Mouse (Mus musculus) E14TG2a.4 (cell line): ENCODE results near the gene Srxn1.

Source experiments
- H3K27me3 ChIP-seq: 2 replicates; pipeline ENCODE4 v1.6.1; 2014; ENCODE audit warnings: low read length, control low read depth; ENCODE audit not compliant: insufficient read depth
- H3K36me3 ChIP-seq: 2 replicates; pipeline ENCODE4 v1.6.1; 2014; ENCODE audit warnings: low read length, control low read depth; ENCODE audit not compliant: insufficient read depth
- H3K4me1 ChIP-seq: replicated peaks from 2 replicates; pipeline ENCODE4 v1.6.1; 2014; ENCODE audit warnings: low read depth, low read length, control low read depth
- H3K4me3 ChIP-seq: replicated peaks from 2 replicates; pipeline ENCODE4 v1.5.1; 2014; ENCODE audit warnings: mild to moderate bottlenecking, low read length
- H3K9me3 ChIP-seq: 2 replicates; pipeline ENCODE4 v1.6.1; 2014; ENCODE audit warnings: low read length, control low read depth
- CTCF ChIP-seq: conservative IDR thresholded peaks from 2 replicates; pipeline ENCODE4 v1.5.1; 2014; ENCODE audit warnings: low read length
- NANOG ChIP-seq: IDR thresholded peaks from 2 replicates; pipeline ENCODE4 v1.6.1; 2014; ENCODE audit warnings: borderline replicate concordance, low read length, mixed read lengths
- POU5F1 ChIP-seq: IDR thresholded peaks from 2 replicates; pipeline ENCODE4 v1.6.1; 2014; ENCODE audit warnings: low read length, borderline replicate concordance

The Srxn1 gene

DNA sequence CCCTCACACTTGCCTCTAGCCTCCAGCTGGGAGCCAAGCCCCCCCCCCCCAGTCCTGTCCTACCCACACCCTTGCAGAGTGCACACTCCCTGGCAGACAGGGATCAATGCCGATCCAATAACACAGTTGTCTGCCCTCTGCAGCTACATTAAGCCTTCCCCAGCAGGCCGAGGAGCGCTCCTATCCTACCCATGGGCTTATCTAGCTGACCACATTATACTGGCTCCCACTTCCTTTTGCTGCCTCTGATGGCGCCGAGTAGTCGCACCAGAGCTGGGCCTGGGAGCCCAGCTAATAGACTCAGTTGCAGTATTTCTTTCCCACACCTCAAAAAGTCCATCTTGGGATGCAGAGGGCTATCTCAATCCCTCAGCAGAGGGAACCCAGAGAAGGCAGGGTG lies 19.9 kb upstream of the Srxn1 start:
- Histone ChIP-seq H3K4me3 (no peak overlapping the region), H3K27me3 (peaks cover 55% of the 10 kb centered on the region), H3K9me3 (no peaks in the 10 kb centered on the region), H3K4me1 (peaks cover 47% of the 10 kb centered on the region), H3K36me3 (peaks cover 5% of the 10 kb centered on the region; the same call in 1 of the 2 replicates)
- TF ChIP-seq POU5F1 (no peak), CTCF (no peak), NANOG (no peak)

DNA sequence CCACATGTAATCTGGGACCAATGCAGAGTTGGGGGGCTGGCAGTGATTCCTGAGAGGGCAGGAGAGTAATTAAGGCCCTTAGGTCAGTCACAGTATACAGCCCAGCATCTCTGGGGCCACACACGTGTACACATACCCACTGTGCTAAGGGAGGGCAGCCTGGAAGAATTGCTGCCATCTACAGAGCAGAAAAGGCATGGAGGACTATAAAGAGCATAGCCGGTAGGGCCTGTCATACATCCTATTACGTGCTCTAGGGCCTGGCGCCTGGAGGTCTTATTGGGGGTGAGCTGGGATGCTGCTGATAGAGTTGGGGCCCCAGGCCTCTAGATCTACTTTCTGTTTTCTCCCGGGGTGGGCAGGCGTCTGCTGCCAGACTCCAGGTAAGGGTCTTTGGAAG lies 18.9 kb upstream of the Srxn1 start:
- Histone ChIP-seq H3K9me3 (no peaks in the 10 kb centered on the region), H3K4me1 (peaks cover 49% of the 10 kb centered on the region), H3K36me3 (peaks cover 12% of the 10 kb centered on the region; the same call in 1 of the 2 replicates), H3K4me3 (no peak overlapping the region), H3K27me3 (peaks cover 45% of the 10 kb centered on the region)
- no peak for TF ChIP-seq CTCF
- no peak for TF ChIP-seq POU5F1
- TF ChIP-seq NANOG: no peak

- no peak overlapping the region for H3K4me3 ChIP-seq
- no peak for TF ChIP-seq CTCF
- no peak for TF ChIP-seq NANOG
- no peak for TF ChIP-seq POU5F1
- H3K27me3 ChIP-seq: peaks cover 41% of the 10 kb centered on the region
- H3K36me3 ChIP-seq: peaks cover 12% of the 10 kb centered on the region; the same call in 1 of the 2 replicates
- peaks cover 53% of the 10 kb centered on the region for H3K4me1 ChIP-seq
- no peaks in the 10 kb centered on the region for H3K9me3 ChIP-seq
Observed at GRCm38 (mm10) chr2:152087111-152087510, 18.2 kb upstream of the Srxn1 start.

GRCm38 (mm10) chr2:152089078-152089477 lies 16.2 kb upstream of the Srxn1 start:
- H3K4me1 ChIP-seq: peaks cover 44% of the 10 kb centered on the region
- peaks cover 33% of the 10 kb centered on the region for H3K27me3 ChIP-seq
- H3K4me3 ChIP-seq: no peak overlapping the region
- peak; percentile 87 for TF ChIP-seq CTCF
- no peak for TF ChIP-seq POU5F1
- no peak for TF ChIP-seq NANOG
- H3K36me3 ChIP-seq: peaks cover 12% of the 10 kb centered on the region; the same call in 1 of the 2 replicates
- H3K9me3 ChIP-seq: no peaks in the 10 kb centered on the region

GRCm38 (mm10) chr2:152089581-152089980 lies 15.7 kb upstream of the Srxn1 start:
- Histone ChIP-seq H3K27me3 (peaks cover 32% of the 10 kb centered on the region), H3K4me1 (peaks cover 44% of the 10 kb centered on the region), H3K9me3 (no peaks in the 10 kb centered on the region), H3K4me3 (no peak overlapping the region), H3K36me3 (peaks cover 12% of the 10 kb centered on the region; the same call in 1 of the 2 replicates)
- TF ChIP-seq NANOG (no peak), POU5F1 (no peak), CTCF (no peak)

DNA sequence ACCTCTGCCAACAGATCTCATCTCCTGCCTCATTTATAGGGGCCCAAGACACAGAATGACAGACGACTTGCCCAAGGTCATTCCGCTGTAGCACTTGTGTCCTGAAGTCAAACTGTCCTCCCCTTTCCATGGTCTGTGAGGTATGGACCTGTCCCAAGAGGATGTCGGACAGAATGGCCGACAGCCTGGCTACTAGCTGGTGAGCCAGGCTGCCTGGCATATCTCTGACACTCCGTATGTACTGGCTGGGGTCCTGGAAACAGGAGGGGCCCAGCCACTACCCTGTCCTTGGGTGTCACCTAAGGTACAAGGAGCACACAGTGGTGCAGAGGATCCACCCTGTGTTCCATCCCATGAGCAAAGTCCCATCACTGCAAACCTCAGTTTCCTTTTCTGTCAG lies 14.8 kb upstream of the Srxn1 start:
- H3K4me3 ChIP-seq: no peak overlapping the region
- peaks cover 23% of the 10 kb centered on the region for H3K27me3 ChIP-seq
- peaks cover 53% of the 10 kb centered on the region for H3K4me1 ChIP-seq
- H3K9me3 ChIP-seq: no peaks in the 10 kb centered on the region
- no peak for TF ChIP-seq NANOG
- no peak for TF ChIP-seq POU5F1
- no peak for TF ChIP-seq CTCF
- H3K36me3 ChIP-seq: peaks cover 12% of the 10 kb centered on the region; the same call in 1 of the 2 replicates

- TF ChIP-seq CTCF: no peak
- TF ChIP-seq NANOG: no peak; the same call in 1 of the 2 replicates
- no peak for TF ChIP-seq POU5F1
- peaks cover 63% of the 10 kb centered on the region for H3K4me1 ChIP-seq
- H3K27me3 ChIP-seq: peaks cover 16% of the 10 kb centered on the region
- H3K36me3 ChIP-seq: peaks cover 12% of the 10 kb centered on the region; the same call in 1 of the 2 replicates
- H3K9me3 ChIP-seq: no peaks in the 10 kb centered on the region
- peak overlapping the region; percentile 7; the same call in 1 of the 2 replicates for H3K4me3 ChIP-seq
Observed at GRCm38 (mm10) chr2:152091342-152092056, 13.8 kb upstream of the Srxn1 start.

DNA sequence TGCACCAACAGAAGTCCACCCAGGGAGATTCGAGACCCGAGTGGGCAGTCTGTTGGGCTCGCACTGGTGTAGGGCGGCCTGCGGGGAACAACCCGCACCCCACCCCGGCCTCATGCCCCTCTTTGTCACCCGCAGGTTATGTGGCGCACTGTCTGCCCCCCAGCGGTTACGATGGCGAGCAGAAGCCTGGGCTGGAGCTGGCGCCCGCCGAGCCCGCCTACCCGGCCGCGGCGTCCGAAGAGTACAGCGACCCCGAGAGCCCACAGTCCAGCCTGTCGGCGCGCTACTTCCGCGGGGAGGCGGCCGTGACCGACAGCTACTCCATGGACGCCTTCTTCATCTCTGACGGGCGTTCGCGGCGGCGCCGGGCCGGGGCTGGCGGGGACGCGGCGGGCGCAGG lies 12.4 kb upstream of the Srxn1 start:
- Histone ChIP-seq H3K4me1 (peaks cover 78% of the 10 kb centered on the region), H3K4me3 (peak overlapping the region; percentile 82), H3K9me3 (no peaks in the 10 kb centered on the region), H3K27me3 (peaks cover 16% of the 10 kb centered on the region), H3K36me3 (peaks cover 12% of the 10 kb centered on the region; the same call in 1 of the 2 replicates)
- TF ChIP-seq CTCF (no peak), NANOG (no peak)
